Mouse (Mus musculus) cerebellum, postnatal 10 days (tissue): Measurements from ENCODE around the gene Gm5797.
"Not testable (repeated sequence)": the region's sequence is repeated elsewhere in the genome, so short reads cannot be mapped to it uniquely, and the experiment has no call there.

Source experiments
- DNase-seq, 2 experiments: peaks; one replicate each; pipeline ENCODE4 v3.0.0; 2021; ENCODE audit warnings: mixed read lengths in 2 of 2

Gm5797 gene

DNA sequence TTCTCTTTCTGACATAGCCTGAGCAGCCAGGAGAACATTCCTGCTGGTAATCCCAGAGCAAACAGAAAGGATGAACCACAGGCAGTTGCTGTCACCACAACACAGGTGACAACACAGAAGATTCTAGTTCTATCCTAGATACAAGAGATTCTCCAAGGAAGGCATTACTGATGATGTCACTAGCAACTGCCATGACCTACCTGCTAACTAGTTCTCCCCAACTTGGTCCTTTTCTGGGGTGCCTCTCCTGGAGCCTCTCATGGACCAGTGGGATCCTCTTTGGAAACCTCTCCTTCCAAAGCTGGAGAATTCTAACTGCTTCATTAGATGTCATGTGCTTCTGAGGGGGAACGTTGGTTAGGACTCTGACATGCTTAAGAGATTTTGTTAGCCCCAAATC lies at the start of gene Gm5797:
Gene Gm5797, minus strand, starts transcription at position 101 of the 400 bp plus-strand sequence.
- not testable (repeated sequence) for DNase-seq

DNA sequence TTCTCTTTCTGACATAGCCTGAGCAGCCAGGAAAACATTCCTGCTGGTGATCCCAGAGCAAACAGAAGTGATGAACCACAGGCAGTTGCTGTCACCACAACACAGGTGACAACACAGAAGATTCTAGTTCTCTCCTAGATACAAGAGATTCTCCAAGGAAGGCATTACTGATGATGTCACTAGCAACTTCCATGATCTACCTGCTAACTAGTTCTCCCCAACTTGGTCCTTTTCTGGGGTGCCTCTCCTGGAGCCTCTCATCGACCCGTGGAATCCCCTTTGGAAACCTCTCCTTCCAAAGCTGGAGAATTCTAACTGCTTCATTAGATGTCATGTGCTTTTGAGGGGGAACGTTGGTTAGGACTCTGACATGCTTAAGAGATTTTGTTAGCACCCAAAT lies 32.8 kb upstream of the Gm5797 start, which contains the start of gene Gm8374:
Gene Gm8374, minus strand, starts transcription at position 101 of the 400 bp plus-strand sequence.
- DNase-seq = not testable (repeated sequence)

- peak; percentile 45 to 65 for DNase-seq
These were observed 17.1 kb downstream of the Gm5797 start for GRCm38 (mm10) chr14:7315093-7315492.

GRCm38 (mm10) chr14:7314661-7315060 lies 17.5 kb downstream of the Gm5797 start, which contains the start of gene Gm3739:
Gene Gm3739, minus strand, starts transcription at chr14:7315049.
- DNase-seq = peak; percentile 26 to 27
